Mouse (Mus musculus): Measurements from ENCODE around the gene Tox2. TPM values are rescaled to one million over a fixed set of nuclear protein-coding genes. Genes with fewer than 3 reads are reported as not detected.

Gene Tox2
- polyA plus RNA-seq, 1 experiment from 2014 or later: 45.5 TPM

GRCm38 (mm10) chr2:163309376-163309775 is 106.5 kb downstream of the Tox2 start:
- H3K27me3 ChIP-seq (ENCODE audit: low read depth, poor library complexity, severe bottlenecking): no peaks in the 10 kb centered on the region
- H3K36me3 ChIP-seq: peaks cover 13% of the 10 kb centered on the region
- no peak overlapping the region for H3K27ac ChIP-seq (replicated peaks)
- H3K9me3 ChIP-seq (replicated peaks): no peaks in the 10 kb centered on the region
- DNase-seq (ENCODE audit: low spot score): no peak
- 87% methylated on average over 17 of the region's 17 CpGs for WGBS
- H3K4me3 ChIP-seq: no peak overlapping the region
- H3K4me1 ChIP-seq: peaks cover 6% of the 10 kb centered on the region; the same call in 1 of the 2 replicates

- Histone ChIP-seq H3K27me3 (ENCODE audit: low read depth, poor library complexity, severe bottlenecking) (no peaks in the 10 kb centered on the region), H3K27ac (replicated peaks) (no peak overlapping the region), H3K9me3 (replicated peaks) (no peaks in the 10 kb centered on the region), H3K36me3 (peaks cover 22% of the 10 kb centered on the region), H3K4me1 (peaks cover 6% of the 10 kb centered on the region; the same call in 1 of the 2 replicates), H3K4me3 (no peak overlapping the region)
- WGBS: 84% methylated on average over 11 of the region's 11 CpGs
- no peak for DNase-seq (ENCODE audit: low spot score)
Observed at GRCm38 (mm10) chr2:163310163-163310688, 107.3 kb downstream of the Tox2 start.

DNA sequence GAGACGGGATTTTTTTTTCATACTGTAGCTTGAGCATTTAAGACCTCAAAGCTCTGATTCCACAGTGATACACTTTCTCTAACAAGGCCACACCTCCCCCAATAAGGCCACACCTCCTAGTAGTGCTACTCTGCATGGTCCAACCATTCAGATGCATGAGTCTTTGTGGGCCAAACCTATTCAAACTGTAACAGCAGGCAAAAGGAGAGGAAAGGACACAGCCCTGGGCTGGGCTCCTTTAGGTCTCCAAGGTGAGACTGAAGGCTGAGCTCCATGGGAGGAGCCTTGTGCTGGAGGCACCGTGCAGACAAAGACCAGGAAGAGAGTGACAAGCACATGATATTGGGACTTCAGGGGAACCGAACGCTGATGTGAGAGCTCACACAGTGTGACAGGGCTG is 114.4 kb downstream of the Tox2 start:
- WGBS: 82% methylated on average over 4 of the region's 4 CpGs
- Histone ChIP-seq H3K9me3 (replicated peaks) (no peaks in the 10 kb centered on the region), H3K4me1 (no peaks in the 10 kb centered on the region), H3K36me3 (peaks cover 89% of the 10 kb centered on the region), H3K4me3 (no peak overlapping the region), H3K27me3 (ENCODE audit: low read depth, poor library complexity, severe bottlenecking) (no peaks in the 10 kb centered on the region), H3K27ac (replicated peaks) (no peak overlapping the region)
- no peak for DNase-seq (ENCODE audit: low spot score)

DNA sequence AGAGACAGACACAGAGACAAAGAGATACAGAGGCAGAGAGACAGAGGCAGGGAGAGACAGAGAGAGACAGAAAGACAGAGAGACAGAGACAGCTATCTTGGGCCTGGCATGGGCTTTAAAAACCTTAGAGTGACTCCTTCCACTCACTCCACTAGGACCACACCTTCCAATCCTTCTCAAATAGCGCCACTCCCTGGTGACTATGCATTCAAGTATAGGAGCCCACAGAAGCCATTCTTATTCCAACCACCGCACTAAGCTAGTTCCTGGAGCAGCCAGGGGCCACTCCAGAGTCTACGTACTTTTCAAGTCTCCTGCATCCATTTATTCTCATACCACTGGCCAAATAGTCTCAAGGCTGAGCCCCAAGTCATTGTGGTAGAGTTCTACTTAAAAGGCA is 115.9 kb downstream of the Tox2 start:
- peaks cover 99% of the 10 kb centered on the region for H3K36me3 ChIP-seq
- no peaks in the 10 kb centered on the region for H3K4me1 ChIP-seq
- no peak overlapping the region for H3K27ac ChIP-seq (replicated peaks)
- DNase-seq (ENCODE audit: low spot score): no peak
- H3K4me3 ChIP-seq: no peak overlapping the region
- H3K27me3 ChIP-seq (ENCODE audit: low read depth, poor library complexity, severe bottlenecking): no peaks in the 10 kb centered on the region
- WGBS: 90% methylated on average over 3 of the region's 3 CpGs
- H3K9me3 ChIP-seq (replicated peaks): no peaks in the 10 kb centered on the region

DNA sequence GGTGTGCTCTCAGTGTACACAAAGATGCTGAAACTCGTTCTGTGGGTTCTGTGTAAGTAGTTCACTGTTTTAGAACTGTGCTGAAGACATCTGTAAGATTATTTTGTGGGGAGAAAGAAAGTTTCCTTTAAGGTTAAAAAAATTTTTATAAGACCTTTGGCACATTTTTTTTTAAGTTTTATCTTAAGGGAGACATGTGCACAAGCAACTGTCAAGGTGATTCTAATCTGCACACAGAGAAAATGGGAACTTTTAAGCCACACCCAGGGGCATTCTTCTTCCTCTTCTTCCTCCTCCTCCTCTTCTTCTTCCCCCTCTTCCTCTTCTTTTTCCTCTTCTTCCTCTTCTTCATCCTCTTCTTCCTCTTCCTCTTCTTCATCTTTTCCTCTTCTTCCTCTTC is 120.2 kb downstream of the Tox2 start:
- WGBS: 55% methylated on average over 1 of the region's 1 CpGs
- no peaks in the 10 kb centered on the region for H3K27me3 ChIP-seq (ENCODE audit: low read depth, poor library complexity, severe bottlenecking)
- H3K27ac ChIP-seq (replicated peaks): no peak overlapping the region
- no peak for DNase-seq (ENCODE audit: low spot score)
- no peaks in the 10 kb centered on the region for H3K9me3 ChIP-seq (replicated peaks)
- H3K4me3 ChIP-seq: no peak overlapping the region
- H3K36me3 ChIP-seq: peaks cover 96% of the 10 kb centered on the region
- H3K4me1 ChIP-seq: no peaks in the 10 kb centered on the region

GRCm38 (mm10) chr2:163330742-163331141 is 127.8 kb downstream of the Tox2 start:
- H3K27ac ChIP-seq (replicated peaks): no peak overlapping the region
- no peak for DNase-seq (ENCODE audit: low spot score)
- 35% methylated on average over 7 of the region's 7 CpGs for WGBS

GRCm38 (mm10) chr2:163331423-163331822 is 128.5 kb downstream of the Tox2 start:
- Histone ChIP-seq H3K27me3 (ENCODE audit: low read depth, poor library complexity, severe bottlenecking) (peaks cover 14% of the 10 kb centered on the region), H3K27ac (replicated peaks) (no peak overlapping the region), H3K4me3 (no peak overlapping the region), H3K36me3 (peaks cover 15% of the 10 kb centered on the region), H3K4me1 (peaks cover 7% of the 10 kb centered on the region; the same call in 1 of the 2 replicates), H3K9me3 (replicated peaks) (no peaks in the 10 kb centered on the region)
- DNase-seq (ENCODE audit: low spot score): no peak
- 74% methylated on average over 6 of the region's 6 CpGs for WGBS

More at GRCm38 (mm10) chr2:163330742-163331141, 127.8 kb downstream of the Tox2 start:
- Histone ChIP-seq H3K4me1 (peaks cover 7% of the 10 kb centered on the region; the same call in 1 of the 2 replicates), H3K36me3 (peaks cover 22% of the 10 kb centered on the region), H3K4me3 (no peak overlapping the region), H3K9me3 (replicated peaks) (no peaks in the 10 kb centered on the region), H3K27me3 (ENCODE audit: low read depth, poor library complexity, severe bottlenecking) (0 out of 2 replicates have a peak, but pooled peaks cover 8% of the 10 kb centered on the region)

DNA sequence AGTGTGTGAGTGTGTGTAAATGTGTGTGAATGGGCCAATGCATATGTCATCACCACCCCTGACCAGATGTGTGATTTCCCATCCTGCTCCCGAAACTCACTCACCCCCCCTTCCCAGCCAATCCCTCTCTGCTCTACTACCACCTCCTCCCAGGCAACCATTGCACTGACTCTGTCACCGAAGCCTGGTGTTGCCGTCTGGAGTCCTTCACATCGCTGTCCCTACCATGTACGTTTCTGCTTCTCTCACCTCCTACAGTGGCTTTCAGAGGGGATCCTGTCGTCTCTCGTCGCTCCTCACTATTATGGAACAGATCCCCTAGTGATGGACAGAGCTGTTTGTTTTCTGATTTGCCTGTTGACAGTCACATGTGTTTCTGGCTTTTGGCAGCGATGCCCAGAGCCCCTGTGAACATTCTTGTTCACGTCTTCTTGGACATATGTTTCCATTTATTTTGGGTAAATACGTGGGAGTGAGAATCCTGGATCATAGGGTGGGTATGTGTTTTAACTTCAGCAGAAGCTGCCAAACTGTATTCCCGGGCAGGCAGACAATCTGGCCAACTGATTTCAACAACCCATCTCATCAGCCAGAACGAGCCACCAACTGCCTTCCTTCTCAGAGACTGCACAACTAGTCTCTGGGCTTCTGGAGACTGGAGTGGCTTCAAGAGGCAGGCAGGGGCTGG is 129.6 kb downstream of the Tox2 start:
- H3K27me3 ChIP-seq (ENCODE audit: low read depth, poor library complexity, severe bottlenecking): peaks cover 25% of the 10 kb centered on the region
- H3K27ac ChIP-seq (replicated peaks): no peak overlapping the region
- no peak for DNase-seq (ENCODE audit: low spot score)
- H3K4me1 ChIP-seq: peaks cover 14% of the 10 kb centered on the region
- 78% methylated on average over 13 of the region's 13 CpGs for WGBS
- H3K4me3 ChIP-seq: no peak overlapping the region
- no peaks in the 10 kb centered on the region for H3K9me3 ChIP-seq (replicated peaks)
- H3K36me3 ChIP-seq: 0 out of 2 replicates have a peak, but pooled peaks cover 5% of the 10 kb centered on the region

DNA sequence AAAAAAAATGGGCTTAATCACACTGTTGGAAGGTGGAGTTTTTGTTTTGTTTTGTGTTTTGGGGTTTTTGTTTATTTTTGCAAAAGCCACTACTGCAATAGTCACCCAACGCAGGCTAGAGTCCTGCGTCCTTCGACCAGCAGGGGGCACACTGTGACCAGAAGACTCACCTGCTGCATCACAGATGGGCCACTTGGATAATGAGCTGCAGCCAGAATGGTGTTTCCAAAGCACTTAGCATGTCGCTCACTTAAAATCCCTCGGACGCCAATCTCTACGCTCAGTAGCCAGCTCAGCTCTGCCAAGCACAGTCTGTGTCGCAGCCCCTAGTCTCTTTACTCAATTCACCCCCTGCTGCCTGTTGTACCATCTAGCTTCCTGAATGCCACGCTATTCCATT is 137.3 kb downstream of the Tox2 start:
- H3K27me3 ChIP-seq (ENCODE audit: low read depth, poor library complexity, severe bottlenecking): peaks cover 63% of the 10 kb centered on the region
- no peaks in the 10 kb centered on the region for H3K9me3 ChIP-seq (replicated peaks)
- H3K4me1 ChIP-seq: peaks cover 20% of the 10 kb centered on the region
- no peaks in the 10 kb centered on the region for H3K36me3 ChIP-seq
- peak; percentile 67 for DNase-seq (ENCODE audit: low spot score)
- H3K27ac ChIP-seq (replicated peaks): no peak overlapping the region
- 36% methylated on average over 9 of the region's 9 CpGs for WGBS
- no peak overlapping the region for H3K4me3 ChIP-seq

GRCm38 (mm10) chr2:163343671-163344070 is 140.7 kb downstream of the Tox2 start:
- Histone ChIP-seq H3K4me3 (no peak overlapping the region), H3K36me3 (no peaks in the 10 kb centered on the region), H3K9me3 (replicated peaks) (no peaks in the 10 kb centered on the region), H3K4me1 (peaks cover 22% of the 10 kb centered on the region), H3K27me3 (ENCODE audit: low read depth, poor library complexity, severe bottlenecking) (peaks cover 31% of the 10 kb centered on the region), H3K27ac (replicated peaks) (no peak overlapping the region)
- 86% methylated on average over 4 of the region's 4 CpGs for WGBS
- peak; percentile 53 for DNase-seq (ENCODE audit: low spot score)

GRCm38 (mm10) chr2:163344976-163345660 is 142.2 kb downstream of the Tox2 start:
- WGBS: 80% methylated on average over 13 of the region's 13 CpGs
- Histone ChIP-seq H3K4me3 (no peak overlapping the region), H3K36me3 (no peaks in the 10 kb centered on the region), H3K27me3 (ENCODE audit: low read depth, poor library complexity, severe bottlenecking) (peaks cover 16% of the 10 kb centered on the region), H3K9me3 (replicated peaks) (no peaks in the 10 kb centered on the region), H3K27ac (replicated peaks) (no peak overlapping the region), H3K4me1 (peaks cover 23% of the 10 kb centered on the region)
- no peak for DNase-seq (ENCODE audit: low spot score)

- Histone ChIP-seq H3K27me3 (ENCODE audit: low read depth, poor library complexity, severe bottlenecking) (peaks cover 2% of the 10 kb centered on the region), H3K27ac (replicated peaks) (no peak overlapping the region), H3K4me3 (no peak overlapping the region), H3K36me3 (no peaks in the 10 kb centered on the region), H3K9me3 (replicated peaks) (no peaks in the 10 kb centered on the region), H3K4me1 (peaks cover 23% of the 10 kb centered on the region)
- DNase-seq (ENCODE audit: low spot score): no peak
- WGBS: 82% methylated on average over 11 of the region's 11 CpGs
Observed at GRCm38 (mm10) chr2:163346497-163346896, 143.6 kb downstream of the Tox2 start.
